Mouse (Mus musculus) embryo, embryonic 9.5 days (tissue): ENCODE measurements at regions not wholly inside any gene's neighbourhood (a gene's known extent, or its start where the extent isn't known, plus 50 kb on each side); places are given as distances from the start of the nearest gene placed in this dataset.

Experiments used
- DNase-seq: peaks from one replicate; pipeline ENCODE4 v3.0.0-alpha.2; 2017; ENCODE audit errors: extremely low spot score

DNA sequence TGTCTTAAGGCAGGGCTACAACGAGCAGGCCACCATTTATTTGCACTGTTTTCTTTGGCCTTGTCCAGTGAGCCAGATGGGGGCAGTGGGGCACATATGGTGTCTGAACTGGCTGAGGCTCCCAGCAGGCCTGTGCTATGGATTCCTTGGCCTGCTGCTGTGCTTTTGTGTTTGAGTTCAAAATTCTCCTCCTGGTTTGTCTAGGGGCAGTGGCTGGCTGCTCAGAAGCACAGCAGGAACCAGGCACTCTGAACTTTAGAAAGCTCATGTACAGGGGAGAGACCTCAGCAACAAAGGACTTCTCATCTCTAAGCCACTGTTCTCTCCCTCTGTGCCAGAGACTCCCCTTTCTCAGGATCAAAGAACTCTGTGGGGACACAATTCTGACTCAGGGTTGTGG, 370.9 kb downstream of the Bckdhb start:
- DNase-seq: peak; percentile 5

DNA sequence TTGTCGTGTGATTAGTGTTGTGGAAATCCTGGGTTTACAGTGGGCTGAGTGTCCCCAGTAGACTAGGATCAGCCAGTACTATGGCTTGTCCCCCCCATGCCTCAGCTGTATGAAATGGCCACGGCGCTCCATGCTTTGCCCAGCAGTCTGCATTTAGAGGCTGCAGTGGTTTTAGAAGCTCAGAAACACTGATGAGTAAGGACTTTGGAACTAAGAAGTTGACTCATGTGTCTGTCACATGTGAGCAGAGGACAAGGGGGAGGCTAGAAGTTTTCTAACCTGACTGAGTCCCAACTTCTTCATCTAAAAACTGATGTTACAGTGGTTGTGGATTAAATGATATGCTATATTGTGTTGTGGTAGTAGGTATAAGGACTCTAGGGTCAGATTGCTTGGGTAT, 371.5 kb downstream of the Bckdhb start:
- DNase-seq: no peak

DNA sequence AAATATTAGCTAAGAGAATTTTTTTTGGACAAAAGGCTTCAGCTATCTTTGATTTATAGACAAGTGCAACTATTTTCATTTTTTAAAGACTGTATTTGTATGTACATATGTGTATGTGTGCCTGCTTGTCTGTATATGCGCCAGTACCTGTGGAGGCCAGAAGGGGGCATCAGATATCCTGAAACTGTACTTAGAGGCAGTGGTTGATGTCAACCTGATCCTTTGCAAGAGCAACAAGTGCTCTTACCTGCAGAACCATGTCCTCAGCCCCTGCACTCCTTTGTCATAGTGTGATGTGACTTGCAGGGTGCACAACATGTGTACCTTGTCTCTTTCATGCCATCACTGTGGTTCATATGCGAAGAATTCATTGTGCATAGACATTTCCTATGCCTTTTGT, 379.5 kb downstream of the Bckdhb start:
- no peak for DNase-seq

DNA sequence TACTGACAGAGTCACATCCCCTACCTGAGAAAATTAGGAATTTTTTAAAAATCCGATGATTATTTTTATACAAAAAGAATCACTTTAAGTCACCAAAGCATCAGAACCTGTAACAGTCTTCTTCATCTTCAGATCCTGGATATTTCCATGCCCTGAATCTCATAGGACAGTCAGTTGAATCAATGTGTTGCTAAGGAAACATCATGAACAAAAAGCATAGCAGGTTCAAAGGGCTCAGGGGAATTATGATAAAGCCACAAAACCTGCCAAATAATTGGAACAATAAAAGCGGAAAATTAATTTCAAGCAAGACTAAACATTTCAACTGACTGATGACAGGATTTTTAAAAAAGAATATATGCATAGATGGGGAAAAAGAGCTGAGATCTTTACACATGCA, 393.9 kb downstream of the Bckdhb start:
- DNase-seq: no peak

DNA sequence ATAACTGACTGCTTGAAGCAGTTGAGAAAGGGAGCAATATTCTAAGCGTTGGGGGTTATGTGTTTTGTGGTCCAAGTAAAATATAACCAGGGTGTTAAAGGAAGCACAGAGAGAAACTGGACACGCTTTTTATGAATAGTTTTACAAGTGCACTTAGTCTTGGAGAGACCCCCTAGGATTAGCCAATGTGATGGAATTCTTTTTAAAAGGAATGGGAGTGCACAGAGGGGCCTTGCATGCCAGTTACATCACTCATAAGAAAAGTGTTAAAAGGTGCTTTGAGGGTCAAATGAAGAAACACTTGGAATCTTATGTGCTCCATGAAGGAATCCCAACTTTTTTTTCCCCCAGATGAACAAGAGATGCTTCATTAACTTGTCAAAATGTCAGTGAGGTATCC, 394.4 kb downstream of the Bckdhb start:
- no peak for DNase-seq

DNA sequence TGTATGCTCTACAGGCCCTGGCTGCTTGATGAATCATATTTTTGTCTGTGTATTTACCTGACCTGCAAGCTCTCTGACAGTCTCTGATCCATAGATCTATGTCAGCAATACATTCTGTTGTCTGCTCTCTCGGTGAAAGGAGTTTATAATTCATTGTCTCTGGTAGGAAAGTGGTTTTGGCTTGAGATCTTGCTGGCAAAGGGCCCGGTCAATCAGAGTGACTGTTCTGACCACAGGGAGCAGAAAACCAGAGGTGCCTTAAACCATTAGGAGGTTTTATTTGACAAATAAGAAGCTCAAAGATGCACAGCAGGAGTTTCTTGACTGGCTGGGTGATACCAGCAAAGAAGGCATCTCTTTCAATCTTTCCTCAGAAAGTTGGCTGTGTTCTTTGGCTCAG, 398.2 kb downstream of the Bckdhb start:
- DNase-seq: no peak

DNA sequence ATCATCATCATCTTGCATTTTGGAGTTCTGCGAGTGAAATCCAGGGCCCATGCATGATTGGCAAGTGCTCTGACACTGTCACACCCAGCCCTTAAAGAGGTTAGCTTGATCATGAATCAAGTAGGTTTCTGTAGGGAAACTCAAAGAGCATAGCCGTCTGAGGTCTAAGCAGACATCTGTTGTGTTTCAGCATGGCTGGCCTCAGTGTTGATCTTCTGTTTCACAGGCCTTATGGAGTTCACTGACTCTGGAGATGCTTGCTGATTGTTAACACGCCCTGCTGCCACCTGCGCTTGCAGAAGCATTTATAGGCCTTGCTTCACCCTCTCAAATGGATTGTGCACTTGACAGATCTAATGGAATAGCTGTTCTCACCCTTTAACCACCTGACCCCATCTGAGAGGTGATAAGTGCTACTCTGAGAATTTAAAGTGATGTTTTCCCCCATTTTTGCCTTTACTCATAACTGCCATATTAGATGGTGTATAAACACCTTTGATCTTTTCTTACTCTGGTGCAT, 406.2 kb downstream of the Bckdhb start:
- no peak for DNase-seq

DNA sequence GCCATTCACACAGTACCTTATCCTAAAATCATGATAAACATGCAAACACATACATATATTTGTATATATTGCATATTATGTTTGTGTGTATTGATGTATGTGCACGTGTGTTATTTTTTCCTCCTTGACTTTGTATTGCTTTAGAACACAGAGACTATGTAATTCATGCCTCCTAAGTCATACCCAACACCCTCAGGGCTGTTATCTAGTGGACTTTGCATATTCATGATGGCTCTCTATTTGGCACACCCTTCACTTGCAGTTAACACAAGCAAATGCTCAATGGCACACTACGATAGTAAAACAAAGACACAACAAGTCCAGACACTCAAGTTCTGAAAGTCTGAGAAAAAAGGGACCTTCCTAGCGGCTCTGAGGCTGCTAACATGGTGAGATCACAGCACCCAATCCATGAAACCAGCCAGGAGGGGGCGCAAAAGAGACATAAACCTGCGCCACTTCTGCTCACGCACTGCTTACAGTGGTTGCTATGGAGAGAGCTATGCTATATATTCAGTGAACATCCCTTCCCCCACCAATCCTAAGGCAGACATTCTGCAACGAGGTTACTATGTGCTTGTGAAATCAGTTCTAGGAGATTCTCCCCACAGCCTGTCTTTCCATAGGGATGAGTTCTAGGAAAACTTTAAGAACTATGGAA, 418.6 kb downstream of the Bckdhb start:
- DNase-seq: peak; percentile 77

DNA sequence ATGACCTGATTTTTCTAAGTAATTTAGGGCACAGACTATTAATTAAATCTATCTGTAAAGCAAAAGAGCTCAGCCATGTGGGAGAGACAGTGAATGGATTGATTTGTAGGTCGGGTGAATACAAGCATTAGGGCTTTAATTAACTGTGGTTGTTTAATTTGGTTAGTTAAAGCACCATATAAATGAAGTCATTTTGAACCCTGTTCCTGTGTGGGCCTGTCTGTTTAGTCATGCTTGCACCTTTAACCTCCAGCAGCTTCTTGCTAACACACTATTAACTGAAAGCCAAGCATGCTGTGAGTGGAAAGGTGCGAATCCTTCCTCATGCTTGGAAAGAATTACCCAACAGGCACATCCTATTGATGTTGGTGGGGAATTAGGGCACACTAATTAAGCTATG, 425.3 kb downstream of the Bckdhb start:
- DNase-seq: no peak

DNA sequence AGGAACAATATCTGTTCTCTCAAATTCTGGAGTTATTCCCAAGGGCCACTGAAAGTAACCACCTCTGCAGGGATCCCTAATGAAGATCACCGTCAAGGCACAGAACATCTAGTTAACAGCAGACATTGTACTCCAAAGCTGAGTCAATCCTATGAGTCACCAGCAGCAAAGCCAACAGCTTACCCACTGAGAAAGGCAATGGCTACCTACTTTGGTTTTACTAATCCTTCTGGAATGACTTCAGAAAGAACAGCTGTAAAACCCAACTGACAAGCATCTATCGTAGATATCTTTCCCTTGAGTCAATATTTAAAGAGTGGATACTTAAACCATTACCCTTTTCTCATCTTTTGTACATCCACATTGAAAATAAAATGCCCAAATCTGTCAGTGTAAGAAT, 429.5 kb downstream of the Bckdhb start:
- no peak for DNase-seq

DNA sequence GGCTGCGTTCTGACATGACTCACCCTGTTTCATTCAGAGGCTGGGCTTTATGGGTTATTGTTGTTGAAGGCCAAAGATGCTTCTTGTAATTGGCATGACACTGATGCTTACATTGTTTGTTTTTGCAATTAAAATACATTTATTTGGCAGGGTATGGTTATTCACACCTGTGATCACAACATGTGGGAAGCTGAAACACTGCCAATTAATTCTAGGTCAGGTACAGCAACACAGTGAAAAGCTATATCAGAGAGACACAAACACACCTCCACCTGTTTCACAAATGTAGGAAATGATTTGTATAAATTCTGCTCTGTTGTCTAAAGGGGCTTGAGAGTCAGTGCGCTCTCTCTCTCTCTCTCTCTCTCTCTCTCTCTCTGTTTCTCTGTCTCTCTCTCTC, 431.2 kb downstream of the Bckdhb start:
- DNase-seq: no peak

DNA sequence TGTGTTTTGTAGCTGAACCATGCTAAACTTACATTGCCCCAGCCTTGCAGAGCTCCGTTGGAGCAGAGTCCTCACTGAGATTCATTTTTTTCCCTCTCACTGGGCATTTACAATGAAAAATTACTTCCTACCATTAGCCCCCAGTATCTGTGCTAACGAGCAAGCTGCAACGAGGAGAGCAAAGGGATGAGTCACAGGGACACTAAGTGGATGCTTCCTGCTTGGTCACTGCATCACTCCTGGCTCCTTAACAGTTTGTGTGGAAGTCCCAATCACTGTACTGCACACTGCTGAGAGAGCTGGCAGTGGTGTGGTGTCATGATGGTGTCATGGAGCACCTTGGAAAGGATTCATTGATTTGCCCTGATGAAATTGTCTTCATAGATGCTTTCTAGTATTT, 434.9 kb downstream of the Bckdhb start:
- DNase-seq: no peak

DNA sequence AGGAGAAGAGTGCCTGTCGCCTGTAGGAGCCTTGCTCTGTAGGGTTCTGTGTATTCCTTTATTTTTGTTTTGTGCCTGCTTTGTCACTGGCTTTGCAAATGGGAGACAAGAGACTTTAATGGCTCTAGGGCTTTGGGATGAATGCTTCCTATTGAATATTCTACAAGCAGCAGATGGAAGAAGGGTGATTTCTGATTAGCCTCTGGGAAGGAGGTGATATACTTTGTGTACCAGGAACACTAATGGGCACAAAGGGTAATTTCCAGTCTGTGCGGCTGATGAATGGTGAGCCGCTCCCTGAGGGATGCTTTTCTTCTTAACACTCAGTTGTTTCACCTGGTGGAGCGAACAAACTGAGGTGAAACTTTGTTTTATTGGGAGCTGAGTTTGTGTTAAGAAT, 435.5 kb downstream of the Bckdhb start:
- no peak for DNase-seq

DNA sequence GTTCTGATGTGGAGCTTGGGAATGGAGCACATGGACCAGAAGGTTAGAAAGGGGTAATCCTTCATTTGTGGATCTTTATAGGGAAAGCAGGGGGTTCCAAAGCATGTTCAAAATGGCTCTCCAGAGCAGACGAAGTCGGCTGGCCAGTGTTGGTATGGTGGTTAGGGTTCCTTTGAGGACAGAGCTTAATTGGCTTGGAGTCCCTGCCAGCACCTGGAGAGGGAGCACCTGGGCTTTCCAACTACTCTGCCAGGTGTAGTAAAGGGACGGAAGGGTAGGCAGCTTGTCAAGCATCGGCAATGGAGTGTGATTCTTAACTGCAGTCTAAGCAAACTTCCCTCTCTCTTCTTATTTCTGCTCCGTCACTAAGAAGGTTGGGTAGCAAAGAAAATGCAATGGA, 438.5 kb downstream of the Bckdhb start:
- no peak for DNase-seq

DNA sequence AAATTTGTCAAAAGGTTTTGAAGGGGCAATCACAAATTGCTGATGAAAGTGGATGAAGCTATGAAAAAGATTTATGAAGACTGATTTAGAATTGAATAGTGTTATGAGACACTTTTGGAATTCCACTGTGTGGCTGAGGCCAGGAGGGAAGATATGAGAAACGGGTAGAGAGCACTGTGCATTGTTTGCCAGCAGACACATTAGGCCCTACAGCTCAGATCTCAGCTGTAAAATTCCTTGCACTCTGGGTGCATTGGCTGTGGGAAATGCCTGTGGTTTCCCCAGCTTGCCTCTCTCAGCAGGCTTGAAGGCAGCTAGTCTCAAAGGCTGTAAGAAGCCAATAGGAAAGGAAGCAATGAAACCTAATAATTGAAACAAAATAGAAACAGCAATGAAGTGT, 444.3 kb downstream of the Bckdhb start:
- no peak for DNase-seq

DNA sequence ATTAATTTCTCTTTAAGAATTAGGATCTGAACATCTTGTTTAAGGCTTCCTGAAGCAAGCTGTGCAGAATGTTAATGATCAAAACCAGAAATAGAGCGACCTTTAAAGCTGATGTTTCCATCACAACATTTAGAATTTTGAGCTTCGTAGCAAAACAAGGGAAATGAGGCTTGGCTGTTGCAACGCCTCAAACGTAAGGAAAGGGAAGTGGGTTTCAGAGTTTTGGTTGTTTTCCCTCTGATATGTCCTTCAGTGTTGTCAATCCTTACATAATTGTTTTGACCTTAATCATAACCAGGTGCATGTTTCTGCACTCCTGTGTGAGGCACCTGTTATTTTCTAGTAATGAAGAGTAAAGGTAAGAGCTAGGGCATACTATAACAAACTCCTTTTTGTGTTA, 445.3 kb downstream of the Bckdhb start:
- DNase-seq: no peak

DNA sequence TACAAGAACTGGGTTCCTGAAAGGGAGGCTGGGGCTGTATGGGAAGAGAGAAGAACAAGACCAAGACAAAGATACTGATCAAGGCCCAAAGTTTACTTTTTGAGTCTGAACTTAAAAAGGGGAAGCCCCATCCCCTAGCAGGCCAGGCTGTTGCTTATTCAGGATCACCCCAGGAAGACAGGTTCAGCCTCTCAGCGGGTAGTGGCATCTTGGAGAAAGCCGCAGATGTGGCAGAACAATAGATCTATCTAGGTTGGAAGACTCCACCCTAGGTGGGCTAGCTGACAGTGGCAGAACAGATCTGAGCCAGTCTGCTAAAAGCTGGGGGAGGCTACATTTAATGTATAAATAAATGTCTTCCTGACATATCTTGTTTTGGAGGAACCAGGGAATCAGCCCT, 450.8 kb downstream of the Bckdhb start:
- DNase-seq: no peak

DNA sequence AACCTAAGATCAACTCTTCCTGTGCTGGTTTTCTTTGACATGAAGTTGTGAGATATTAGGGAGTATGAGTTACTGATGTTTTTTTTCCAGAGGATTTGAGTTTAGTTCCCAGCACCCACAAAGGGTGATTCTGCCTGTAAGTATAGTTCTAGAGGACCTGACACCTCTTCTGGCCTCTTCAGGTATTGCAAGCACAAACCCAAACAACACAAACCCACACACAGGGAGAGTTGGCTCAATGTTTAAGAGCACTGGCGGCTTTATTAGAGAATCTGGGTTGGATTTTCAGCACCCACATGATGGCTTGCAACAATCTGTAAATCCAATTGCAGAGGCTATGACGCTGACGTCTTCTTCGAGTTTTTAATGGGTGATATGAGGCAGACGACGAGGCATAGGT, 451.7 kb downstream of the Bckdhb start:
- no peak for DNase-seq

DNA sequence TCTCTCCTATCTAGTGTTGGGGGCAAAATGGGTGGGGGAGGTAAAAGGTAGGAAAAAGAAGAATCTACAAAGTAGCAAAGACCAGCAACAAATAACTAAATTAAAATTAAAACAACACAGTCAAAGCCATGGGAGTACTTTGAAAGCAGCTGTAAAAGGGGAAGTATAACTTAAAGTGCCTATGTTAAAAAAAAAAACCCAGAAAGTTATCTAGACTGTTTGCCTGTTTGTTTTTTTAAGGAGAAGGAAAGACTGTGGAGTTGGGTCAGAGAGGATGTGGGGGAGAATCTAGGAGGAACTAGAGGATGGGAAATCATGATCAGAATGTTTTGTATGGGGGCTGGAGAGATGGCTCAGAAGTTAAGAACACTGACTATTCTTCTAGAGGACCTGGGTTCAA, 457.0 kb downstream of the Bckdhb start:
- DNase-seq: no peak

DNA sequence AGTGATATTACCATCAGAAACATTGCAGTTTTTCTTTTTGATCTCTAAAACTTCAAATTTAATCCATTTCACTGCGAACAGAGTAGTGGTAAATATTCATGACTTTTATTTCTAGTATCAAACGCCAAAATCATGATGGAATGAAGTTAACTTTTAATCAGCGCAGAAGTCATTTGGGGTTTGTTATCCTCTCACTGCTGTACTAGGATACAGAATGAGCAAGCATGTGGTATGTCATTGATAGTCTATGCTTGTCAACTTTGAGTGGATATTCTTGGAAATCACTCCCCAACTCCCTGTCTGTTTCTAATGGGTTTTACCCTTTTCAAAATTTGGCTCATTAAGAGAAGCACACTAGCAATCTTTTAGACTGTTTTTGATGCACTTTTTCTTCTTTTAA, 464.9 kb downstream of the Bckdhb start:
- no peak for DNase-seq

DNA sequence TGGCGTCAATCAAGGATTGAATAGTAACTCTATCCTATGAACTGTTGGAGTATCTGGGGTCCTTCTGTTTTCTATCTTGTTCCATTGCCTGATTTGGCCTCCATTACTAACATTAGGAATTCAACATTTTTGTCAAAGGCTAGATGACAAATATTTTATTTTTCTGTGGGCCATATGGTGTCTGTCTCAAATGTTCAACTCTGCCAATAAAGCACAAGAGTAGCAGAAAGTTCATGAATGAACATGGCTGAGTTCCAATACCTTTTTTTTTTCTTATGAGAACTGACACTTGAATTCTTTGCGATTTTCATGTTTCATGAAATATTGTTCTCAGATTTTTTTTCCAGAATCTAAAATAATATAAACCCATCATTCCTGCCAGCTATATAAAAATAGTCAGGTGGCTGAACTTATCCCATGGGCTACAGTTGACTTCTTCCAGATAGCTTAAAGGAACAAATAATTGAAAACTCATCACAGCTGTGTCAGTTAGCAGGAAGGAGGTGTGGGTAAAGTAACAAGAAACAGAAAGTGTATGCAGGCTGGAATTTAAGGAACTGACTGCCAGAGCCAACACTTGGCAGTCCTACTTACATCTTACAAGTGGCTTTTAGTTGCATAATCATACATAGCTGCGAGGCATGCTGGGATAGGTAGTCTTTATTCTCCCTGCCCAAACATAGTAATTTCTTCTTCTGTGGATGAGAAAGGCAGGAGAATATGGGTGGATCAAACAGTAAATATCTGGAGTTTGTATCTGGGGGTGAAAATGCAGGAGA, 469.8 kb downstream of the Bckdhb start:
- DNase-seq: no peak

DNA sequence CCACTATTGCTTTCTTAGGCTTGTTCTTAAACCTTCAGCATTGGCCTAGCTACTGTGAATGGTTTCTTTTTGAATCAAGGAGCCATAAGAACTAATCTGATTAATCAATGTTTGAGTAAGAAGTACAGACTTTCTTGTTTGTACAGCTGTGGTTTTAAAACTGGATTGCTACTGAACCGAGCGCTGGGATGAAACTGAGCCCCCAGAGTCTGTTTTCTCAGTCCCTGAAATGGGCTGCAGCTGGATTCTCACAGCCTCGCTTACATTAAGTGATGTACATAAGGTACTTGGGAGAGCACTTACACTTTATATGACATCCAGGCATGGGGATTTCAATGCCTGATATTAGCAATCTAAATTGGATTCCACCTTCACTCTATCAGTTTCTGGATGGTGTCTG, 474.5 kb downstream of the Bckdhb start:
- no peak for DNase-seq
